Mouse (Mus musculus) testis, adult 2 months (tissue): ENCODE results near the gene Shld1.

Experiments used
- CTCF ChIP-seq: fragments of 200-500 bp; IDR thresholded peaks from 2 replicates; pipeline ENCODE4 v1.5.1; 2012; ENCODE audit warnings: low read depth, mild to moderate bottlenecking, inconsistent platforms, low read length, moderate library complexity; ENCODE audit not compliant: control insufficient read depth, insufficient read depth, insufficient replicate concordance
- POLR2A ChIP-seq: fragments of 200-500 bp; IDR thresholded peaks from 2 replicates; pipeline ENCODE4 v1.6.1; 2012; ENCODE audit warnings: low read depth, mild to moderate bottlenecking, inconsistent platforms, low read length, moderate library complexity; ENCODE audit not compliant: control insufficient read depth

DNA sequence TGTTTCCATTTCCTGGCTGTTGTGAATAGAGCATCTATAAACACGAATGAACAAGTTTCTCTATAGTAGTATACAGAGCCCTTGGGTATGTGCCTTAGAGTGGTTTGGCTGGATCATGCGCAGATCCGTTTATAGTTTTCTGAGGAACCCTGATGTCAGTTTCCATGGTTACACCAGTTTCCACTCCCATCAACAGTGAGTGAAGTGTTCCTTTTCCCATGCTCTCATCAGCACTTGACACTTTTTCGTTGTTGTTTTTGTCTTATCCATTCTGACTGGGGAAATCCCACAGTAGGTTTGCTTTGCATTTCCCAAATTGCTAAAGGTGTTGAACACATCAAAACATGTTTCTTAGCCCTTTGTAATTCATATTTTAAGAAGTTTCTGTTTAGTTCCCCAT, 16.4 kb upstream of the Shld1 start:
- no peak for TF ChIP-seq POLR2A
- TF ChIP-seq CTCF = no peak
